Mouse (Mus musculus) liver, postnatal 0 days (tissue): ENCODE measurements around the gene Igsf9. TPM values are rescaled to one million over a fixed set of nuclear protein-coding genes. Genes with fewer than 3 reads are reported as not detected.

Source experiments
- ATAC-seq: fragments of 200-750 bp; cut with Nextera tagmentation; 2 replicates; pipeline ENCODE4 v1.8.0; 2017; ENCODE audit warnings: mild to moderate bottlenecking, moderate library complexity
- DNase-seq: peaks from one replicate; pipeline ENCODE4 v3.0.0-alpha.2; 2016
- H3K27ac ChIP-seq: fragments of 300-500 bp; sonication (generic); 2 replicates; pipeline ENCODE4 v1.5.1; 2014; ENCODE audit warnings: antibody characterized with exemption, moderate library complexity, mild to moderate bottlenecking, low read depth
- H3K27me3 ChIP-seq: fragments of 300-500 bp; sonication (generic); 2 replicates; pipeline ENCODE4 v1.6.1; 2014; ENCODE audit warnings: low read length, control low read depth, mixed read lengths; ENCODE audit not compliant: insufficient read depth
- H3K36me3 ChIP-seq: fragments of 300-500 bp; sonication (generic); replicated peaks from 2 replicates; pipeline ENCODE4 v1.6.1; 2014; ENCODE audit warnings: mild to moderate bottlenecking, control low read depth, low read length, moderate library complexity, mixed read lengths; ENCODE audit not compliant: insufficient read depth
- H3K4me1 ChIP-seq: fragments of 300-500 bp; sonication (generic); 2 replicates; pipeline ENCODE4 v1.6.1; 2014; ENCODE audit warnings: antibody characterized with exemption, mild to moderate bottlenecking, control low read depth; ENCODE audit not compliant: insufficient read depth
- H3K4me2 ChIP-seq: fragments of 300-500 bp; sonication (generic); 2 replicates; pipeline ENCODE4 v1.6.1; 2014; ENCODE audit warnings: low read depth, mild to moderate bottlenecking, low read length, moderate library complexity, mixed read lengths
- H3K4me3 ChIP-seq: fragments of 300-500 bp; sonication (generic); 2 replicates; pipeline ENCODE4 v1.5.1; 2014; ENCODE audit warnings: low read depth, low read length
- H3K9ac ChIP-seq: fragments of 300-500 bp; sonication (generic); replicated peaks from 2 replicates; pipeline ENCODE4 v1.6.1; 2014; ENCODE audit warnings: mild to moderate bottlenecking, moderate library complexity
- H3K9me3 ChIP-seq: fragments of 300-500 bp; sonication (generic); 2 replicates; pipeline ENCODE4 v1.6.1; 2016; ENCODE audit warnings: mild to moderate bottlenecking, control low read depth, low read length, mixed read lengths
- CTCF ChIP-seq: sonication (generic); IDR thresholded peaks from 2 replicates; pipeline ENCODE4 v1.5.1; 2016; ENCODE audit warnings: antibody characterized with exemption, low read depth
- EP300 ChIP-seq: IDR thresholded peaks from 2 replicates; pipeline ENCODE4 v1.6.1; 2016; ENCODE audit warnings: antibody characterized with exemption, low read depth, mild to moderate bottlenecking
- WGBS: fragments of 180-500 bp; shearing (Covaris S2); extraction: QIAGEN DNeasy Blood & Tissue Kit; methylation state at CpG from one replicate; pipeline ENCODE4 v1.1.7; 2014; ENCODE audit not compliant: insufficient replicate concordance; 5-methylcytosine and 5-hydroxymethylcytosine counted together
- polyA plus RNA-seq: library from polyadenylated mRNA; unstranded; fragments of >200 nt; fragmentation: Nextera tagmentation; extraction: Ambion mirVana; gene quantifications from 2 replicates; pipeline ENCODE4 v1.2.1, GENCODE M21; 2015

The Igsf9 gene
- polyA plus RNA-seq, 1 experiment from 2014 or later: 0.73 TPM

- peak overlapping the region; percentile 78 for H3K4me2 ChIP-seq
- H3K4me3 ChIP-seq: peak overlapping the region; percentile 77
- TF ChIP-seq EP300 (no peak), CTCF (no peak)
- H3K27ac ChIP-seq: peak overlapping the region; percentile 93
- 34% methylated on average over 14 of the region's 14 CpGs for WGBS
- H3K9me3 ChIP-seq: no peaks in the 10 kb centered on the region
- H3K36me3 ChIP-seq: peaks cover 26% of the 10 kb centered on the region
- no peaks in the 10 kb centered on the region for H3K27me3 ChIP-seq
- H3K4me1 ChIP-seq: peaks cover 35% of the 10 kb centered on the region
- DNase-seq (peak; percentile 50), ATAC-seq (no peak)
- peak overlapping the region; percentile 83; the same call in 1 of the 2 replicates for H3K9ac ChIP-seq
These were observed 21.8 kb downstream of the Igsf9 start for GRCm38 (mm10) chr1:172503111-172503997.

GRCm38 (mm10) chr1:172504756-172505155 lies 23.2 kb downstream of the Igsf9 start:
- no peak for TF ChIP-seq EP300
- no peak for TF ChIP-seq CTCF
- Histone ChIP-seq H3K9me3 (no peaks in the 10 kb centered on the region), H3K4me1 (peaks cover 37% of the 10 kb centered on the region), H3K4me2 (no peak overlapping the region), H3K27ac (no peak overlapping the region), H3K9ac (no peak overlapping the region), H3K27me3 (no peaks in the 10 kb centered on the region), H3K4me3 (no peak overlapping the region), H3K36me3 (peaks cover 26% of the 10 kb centered on the region)
- WGBS: 69% methylated on average over 8 of the region's 8 CpGs
- ATAC-seq (no peak), DNase-seq (no peak)

- Histone ChIP-seq H3K4me3 (no peak overlapping the region), H3K9me3 (no peaks in the 10 kb centered on the region), H3K36me3 (peaks cover 26% of the 10 kb centered on the region), H3K4me2 (no peak overlapping the region), H3K9ac (no peak overlapping the region), H3K4me1 (peaks cover 34% of the 10 kb centered on the region), H3K27me3 (no peaks in the 10 kb centered on the region), H3K27ac (no peak overlapping the region)
- 58% methylated on average over 5 of the region's 5 CpGs for WGBS
- ATAC-seq (no peak), DNase-seq (no peak)
- TF ChIP-seq EP300 (no peak), CTCF (no peak)
These were observed 25.4 kb downstream of the Igsf9 start for GRCm38 (mm10) chr1:172507001-172507400.

- Histone ChIP-seq H3K36me3 (peaks cover 26% of the 10 kb centered on the region), H3K4me3 (no peak overlapping the region), H3K4me1 (peaks cover 33% of the 10 kb centered on the region), H3K9me3 (no peaks in the 10 kb centered on the region), H3K27me3 (no peaks in the 10 kb centered on the region), H3K27ac (no peak overlapping the region), H3K4me2 (no peak overlapping the region), H3K9ac (no peak overlapping the region)
- TF ChIP-seq EP300 (no peak), CTCF (no peak)
- WGBS: 63% methylated on average over 3 of the region's 3 CpGs
- ATAC-seq (no peak), DNase-seq (no peak)
These were observed 26.1 kb downstream of the Igsf9 start for GRCm38 (mm10) chr1:172507701-172508100.

GRCm38 (mm10) chr1:172508172-172508571 lies 26.6 kb downstream of the Igsf9 start:
- Histone ChIP-seq H3K4me2 (no peak overlapping the region), H3K27ac (no peak overlapping the region), H3K4me1 (peaks cover 28% of the 10 kb centered on the region), H3K36me3 (peaks cover 26% of the 10 kb centered on the region), H3K9me3 (no peaks in the 10 kb centered on the region), H3K9ac (no peak overlapping the region), H3K4me3 (no peak overlapping the region), H3K27me3 (no peaks in the 10 kb centered on the region)
- ATAC-seq (no peak), DNase-seq (no peak)
- TF ChIP-seq CTCF (no peak), EP300 (no peak)
- 46% methylated on average over 2 of the region's 2 CpGs for WGBS

GRCm38 (mm10) chr1:172509235-172509634 lies 27.6 kb downstream of the Igsf9 start:
- peaks cover 33% of the 10 kb centered on the region for H3K4me1 ChIP-seq
- DNase-seq (no peak), ATAC-seq (no peak)
- H3K27ac ChIP-seq: peak overlapping the region; percentile 90
- H3K27me3 ChIP-seq: no peaks in the 10 kb centered on the region
- no peak overlapping the region for H3K9ac ChIP-seq
- no peak overlapping the region for H3K4me2 ChIP-seq
- TF ChIP-seq EP300: no peak
- TF ChIP-seq CTCF: no peak
- no peak overlapping the region for H3K4me3 ChIP-seq
- no peaks in the 10 kb centered on the region for H3K9me3 ChIP-seq
- 63% methylated on average over 5 of the region's 5 CpGs for WGBS
- H3K36me3 ChIP-seq: peaks cover 26% of the 10 kb centered on the region
